Mouse (Mus musculus) large intestine, adult 2 months (tissue): ENCODE measurements around the gene Coq8a. TPM values are rescaled to one million over a fixed set of nuclear protein-coding genes. Genes with fewer than 3 reads are reported as not detected.
A peak's percentile ranks its signal among the peaks of the same experiment; 100 is the strongest.

Experiments
- DNase-seq: peaks from one replicate; pipeline ENCODE4 v3.0.0-alpha.2; 2012; ENCODE audit warnings: low read depth, low spot score
- WGBS: fragments of 180-500 bp; shearing (Covaris S2); methylation state at CpG from one replicate; pipeline ENCODE4 v1.1.7; 2018; 5-methylcytosine and 5-hydroxymethylcytosine counted together
- polyA plus RNA-seq: library from polyadenylated mRNA; depleted of rRNA; stranded (reverse); fragments of >200 nt; gene quantifications from 2 replicates; pipeline ENCODE4 v1.2.3, GENCODE M21; 2012; rRNA removed

Coq8a gene
- polyA plus RNA-seq: 19.4 and 29.9 TPM in 2 replicates

DNA sequence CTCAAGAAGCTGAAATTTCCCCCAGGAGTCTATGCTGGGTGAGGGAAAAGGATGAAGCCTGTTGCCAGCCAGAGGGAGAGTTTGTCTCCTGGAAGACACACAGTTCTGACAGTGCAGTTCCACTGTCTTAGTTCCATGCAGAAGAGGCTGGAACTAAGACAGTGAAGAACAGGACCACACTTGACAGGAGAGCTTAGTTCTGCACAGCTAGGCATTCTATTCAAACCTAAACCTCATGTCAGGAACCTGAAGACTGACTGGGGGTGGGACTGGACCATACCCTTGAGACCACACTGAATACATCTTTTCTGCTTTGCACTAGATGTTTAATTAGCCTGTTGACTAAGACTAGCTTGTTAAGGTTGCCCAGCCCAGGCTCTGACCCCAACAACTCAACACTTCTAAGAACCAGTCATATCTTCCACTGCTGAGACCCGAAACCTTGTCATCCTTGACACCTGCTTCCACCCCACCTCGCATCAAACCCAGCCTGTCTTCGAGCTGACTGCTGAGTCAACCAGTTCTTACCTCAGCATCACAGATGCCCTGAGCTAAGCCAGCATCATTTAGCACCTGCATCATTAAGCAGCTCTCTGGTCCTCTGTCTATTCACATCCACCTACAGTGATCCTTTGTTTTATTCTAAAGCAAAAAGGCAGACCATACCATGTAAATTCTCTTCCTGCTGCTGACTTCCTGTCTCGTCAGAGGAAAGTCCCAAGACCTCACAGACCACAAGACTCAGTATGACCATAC is at the start of gene Coq8a:
Gene Coq8a (minus strand): TSS at position 644 of the 756 bp plus-strand sequence.
- DNase-seq: no peak
- 73% methylated on average over 4 of the region's 4 CpGs for WGBS

DNA sequence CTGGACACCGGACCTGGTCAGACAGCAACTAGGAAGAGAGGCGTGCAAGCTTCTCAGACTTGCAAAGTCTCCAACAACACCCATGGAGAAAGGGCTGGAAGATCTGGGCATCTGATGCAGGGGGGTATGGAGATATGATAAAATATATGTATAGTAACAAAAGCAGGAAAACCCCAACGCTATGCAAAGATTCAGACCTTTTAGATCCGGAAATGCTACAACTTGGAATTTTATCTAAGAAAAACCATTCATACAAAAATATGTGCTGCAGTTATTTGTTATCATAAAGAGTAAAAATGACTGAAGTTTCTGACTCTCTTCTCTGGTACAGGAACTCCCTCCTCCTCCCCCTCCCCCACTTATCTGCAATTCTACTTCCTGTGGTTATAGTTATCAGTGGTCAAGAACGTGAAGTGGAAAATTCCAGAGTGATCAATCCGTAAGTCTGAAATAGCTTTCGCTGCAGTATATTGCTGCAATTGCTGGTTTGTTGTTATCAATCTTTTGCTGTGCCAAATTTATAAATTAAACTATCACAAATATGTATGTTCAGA is 49.3 kb upstream of the Coq8a start:
- WGBS: 88% methylated on average over 7 of the region's 7 CpGs
- DNase-seq: no peak

DNA sequence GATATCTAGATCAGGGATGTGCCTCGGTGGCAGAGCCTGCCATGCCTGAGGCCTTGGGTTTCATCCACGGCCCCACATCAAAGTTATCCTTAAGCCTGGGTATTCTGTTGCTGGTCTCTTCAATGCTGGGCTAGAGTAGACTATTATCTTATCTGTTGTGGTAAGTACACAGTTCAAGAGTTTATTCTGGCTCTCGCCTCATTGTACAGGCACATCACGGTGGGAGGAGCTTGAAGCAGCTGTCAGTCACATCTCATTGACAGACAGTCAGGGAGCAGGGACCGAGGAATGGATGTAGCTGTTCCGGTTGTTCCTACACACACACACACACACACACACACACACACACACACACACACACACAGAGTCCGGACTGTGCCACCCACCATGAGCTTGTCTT is 48.5 kb upstream of the Coq8a start:
- no peak for DNase-seq
- WGBS: 87% methylated on average over 7 of the region's 7 CpGs

DNA sequence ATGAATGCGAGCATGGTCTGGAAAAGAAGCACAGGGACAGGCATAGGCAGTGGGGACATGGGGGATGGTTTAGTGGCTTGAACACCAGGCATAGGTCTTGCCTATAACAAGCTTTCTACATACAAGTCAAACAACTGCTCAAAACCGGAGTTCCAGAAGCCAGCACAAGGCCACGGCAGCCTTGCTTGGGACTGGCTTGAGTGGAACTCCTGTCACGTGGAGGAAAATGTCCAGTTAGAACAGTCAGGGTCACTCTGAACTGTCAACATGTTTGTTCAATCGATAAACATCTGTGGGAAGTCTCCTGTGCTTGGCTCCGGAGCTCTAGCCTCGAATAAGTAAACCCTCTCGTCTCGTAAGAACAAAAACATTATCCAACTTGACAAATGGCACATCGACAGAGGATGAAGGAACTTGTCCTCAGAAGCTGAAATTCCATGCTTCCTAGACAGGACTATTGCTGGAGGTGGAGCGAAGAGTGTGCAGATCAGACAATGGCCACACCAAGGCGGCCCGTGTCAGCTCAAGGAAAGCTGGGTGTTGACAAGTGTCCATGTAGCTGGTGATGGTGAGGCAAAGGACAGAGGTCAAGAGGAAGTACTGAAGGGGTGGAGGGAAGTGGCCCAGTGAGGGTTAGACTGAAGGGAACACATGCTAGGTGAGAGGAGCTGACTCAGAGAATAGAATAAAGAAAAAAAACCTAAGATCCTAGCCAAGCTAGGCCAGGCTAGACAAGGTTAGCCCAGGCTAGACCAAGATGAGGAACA is 46.5 kb upstream of the Coq8a start:
- no peak for DNase-seq
- 78% methylated on average over 13 of the region's 13 CpGs for WGBS

DNA sequence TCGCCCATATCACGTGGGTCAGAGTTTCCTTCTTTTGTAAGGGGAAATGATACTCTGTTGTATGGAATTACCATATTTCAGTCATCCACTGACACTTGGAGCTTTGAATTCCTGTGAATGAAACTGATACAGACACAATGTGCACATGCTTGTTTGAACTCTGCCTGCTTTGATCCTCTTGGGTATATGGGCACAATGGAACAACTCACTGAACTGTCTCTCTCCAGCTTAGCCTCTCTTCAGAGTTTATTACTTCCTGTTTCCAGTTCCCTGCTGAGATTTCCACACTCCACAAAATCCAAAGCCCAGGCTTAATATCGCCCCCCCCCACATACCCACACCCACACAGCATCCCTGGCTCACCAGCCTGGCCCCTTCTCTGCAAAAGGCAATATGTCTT is 32.3 kb upstream of the Coq8a start:
- WGBS: 70% methylated on average over 3 of the region's 3 CpGs
- DNase-seq: no peak

DNA sequence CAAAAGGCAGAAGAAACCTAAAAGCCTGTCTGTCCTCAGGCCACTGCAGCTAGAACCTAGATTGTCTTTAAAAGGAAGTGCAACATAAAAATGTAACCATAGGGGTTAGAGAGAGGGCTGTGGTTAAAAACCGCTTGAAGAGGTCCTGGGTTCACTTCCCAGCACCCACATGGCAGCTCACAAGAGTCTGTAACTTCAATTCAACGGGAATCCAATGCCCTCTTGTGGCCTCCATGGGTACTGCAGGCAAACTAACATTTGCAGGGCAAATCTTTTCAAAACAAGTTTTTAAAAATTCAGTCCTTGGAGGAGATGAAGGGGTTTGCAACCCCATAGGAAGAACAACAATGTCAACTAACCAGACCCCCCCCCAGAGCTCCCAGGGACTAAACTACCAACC is 31.2 kb upstream of the Coq8a start:
- WGBS: 46% methylated on average over 2 of the region's 2 CpGs
- no peak for DNase-seq

DNA sequence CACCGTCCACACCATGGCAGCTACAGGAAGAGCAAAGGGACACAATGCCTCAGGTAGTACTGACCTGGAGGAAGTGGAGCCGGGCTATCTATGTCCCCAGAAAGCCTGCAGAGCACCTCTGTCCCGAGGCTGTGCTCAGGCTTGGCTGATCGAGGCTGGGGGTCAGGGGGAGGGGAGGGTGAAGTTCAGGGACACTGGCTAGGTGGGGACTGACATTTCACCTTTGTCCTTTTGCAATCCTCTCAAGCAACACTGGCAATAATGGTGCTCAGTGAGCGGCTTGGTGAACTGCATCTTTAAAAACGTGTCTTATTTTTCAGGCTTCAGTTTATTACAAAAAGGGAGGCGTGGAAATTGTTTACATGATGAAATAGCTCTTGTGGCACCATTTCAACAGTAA is 30.5 kb upstream of the Coq8a start:
- WGBS: 63% methylated on average over 7 of the region's 7 CpGs
- no peak for DNase-seq

DNA sequence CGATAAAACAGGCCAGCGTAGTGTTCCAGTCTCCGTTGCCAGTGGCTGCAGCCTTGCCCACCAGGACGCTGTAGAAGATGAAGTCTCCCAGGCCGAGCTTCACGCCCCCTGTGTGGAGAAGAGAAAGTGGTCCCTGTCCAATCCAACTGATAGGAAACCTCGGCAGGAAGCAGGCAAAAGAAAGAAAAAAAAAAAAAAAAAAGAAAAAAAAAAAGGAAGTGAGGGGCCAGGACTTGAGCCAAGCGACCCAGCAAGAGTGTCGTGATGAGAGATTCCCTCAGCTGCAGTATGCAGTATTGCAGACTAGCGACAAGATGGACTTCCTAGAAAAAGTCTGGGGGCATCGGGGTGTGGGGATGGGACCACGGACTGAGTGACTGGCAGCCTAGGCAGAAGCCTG is 29.5 kb upstream of the Coq8a start:
- WGBS: 90% methylated on average over 12 of the region's 12 CpGs
- DNase-seq: no peak

DNA sequence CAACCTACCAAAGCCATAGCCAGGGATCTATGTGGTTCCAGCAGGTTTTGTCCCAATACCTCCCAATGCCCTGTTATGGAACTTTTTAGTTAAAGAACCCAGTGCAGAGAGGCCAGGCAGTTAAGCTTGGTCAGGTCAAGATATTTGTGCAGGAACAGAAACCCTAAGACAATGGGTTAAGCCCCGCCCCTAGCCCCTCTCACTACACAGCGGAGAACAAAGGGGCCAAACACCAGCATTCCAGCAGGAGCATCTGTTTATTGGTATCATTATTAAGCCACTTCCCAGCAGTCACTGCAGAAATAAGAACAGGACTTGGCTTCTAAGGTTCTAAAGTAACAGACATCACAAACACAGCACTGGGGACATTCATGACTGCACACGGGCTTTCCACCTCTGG is 27.4 kb upstream of the Coq8a start:
- DNase-seq: no peak
- 93% methylated on average over 3 of the region's 3 CpGs for WGBS

DNA sequence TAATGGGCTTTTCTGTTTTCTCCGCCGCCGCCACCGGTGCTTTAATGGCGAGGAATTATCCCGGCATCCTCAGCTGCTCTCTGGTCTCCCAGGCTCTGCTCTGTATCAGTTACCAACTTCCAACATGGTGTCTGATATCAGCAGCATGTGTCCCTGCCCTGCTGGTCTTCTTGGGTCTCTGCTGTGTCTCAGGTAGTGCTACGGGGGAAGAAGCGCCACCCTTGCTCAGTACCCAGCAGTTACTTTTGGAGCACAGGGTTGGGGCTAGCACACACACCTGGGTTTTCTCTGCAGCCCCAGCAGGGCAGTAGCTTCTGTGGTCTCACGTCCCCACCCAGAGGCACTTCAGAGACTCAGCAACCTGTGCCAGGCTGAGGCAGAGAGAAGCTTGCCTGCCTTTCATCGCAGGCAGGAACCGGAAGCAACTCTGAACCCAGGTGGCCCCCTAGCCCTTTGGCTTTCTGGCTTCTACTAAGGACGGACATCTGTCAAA is 26.9 kb upstream of the Coq8a start:
- no peak for DNase-seq
- 8% methylated on average over 12 of the region's 12 CpGs for WGBS

DNA sequence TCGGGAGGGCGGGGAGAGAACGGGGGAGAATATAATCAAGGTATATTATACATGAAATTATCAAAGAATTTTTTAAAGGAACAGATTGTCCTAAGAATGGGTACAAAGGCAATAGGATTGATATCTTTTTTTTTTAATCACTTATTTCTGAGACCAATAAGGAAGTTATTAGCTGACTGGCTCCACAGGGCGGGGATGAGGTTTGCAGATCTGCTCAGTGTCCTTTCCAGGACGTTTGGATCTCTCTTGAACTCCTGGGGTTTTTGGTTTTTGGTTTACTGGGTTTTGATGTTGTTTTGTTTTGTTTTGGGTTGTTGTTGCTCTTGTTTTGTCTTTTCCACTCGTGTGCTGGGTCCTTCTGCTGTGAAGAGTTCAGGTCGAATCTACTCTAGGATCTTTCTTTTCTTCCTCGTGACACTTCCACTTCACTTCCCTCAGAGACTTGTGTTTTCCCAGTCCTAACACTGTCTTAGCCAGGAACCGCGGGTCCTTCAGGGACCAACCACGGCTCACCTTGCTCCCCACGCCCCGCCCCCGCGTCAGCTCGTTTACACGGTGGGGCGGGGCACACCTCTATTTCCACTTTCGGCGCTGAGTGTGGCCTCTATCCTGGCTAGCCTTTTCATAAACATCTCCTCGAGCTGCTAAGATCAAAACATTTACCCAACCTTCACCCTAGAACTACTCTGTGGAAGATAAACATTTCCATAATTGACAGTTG is 26.3 kb upstream of the Coq8a start:
- DNase-seq: peak; percentile 69
- 9% methylated on average over 21 of the region's 21 CpGs for WGBS

DNA sequence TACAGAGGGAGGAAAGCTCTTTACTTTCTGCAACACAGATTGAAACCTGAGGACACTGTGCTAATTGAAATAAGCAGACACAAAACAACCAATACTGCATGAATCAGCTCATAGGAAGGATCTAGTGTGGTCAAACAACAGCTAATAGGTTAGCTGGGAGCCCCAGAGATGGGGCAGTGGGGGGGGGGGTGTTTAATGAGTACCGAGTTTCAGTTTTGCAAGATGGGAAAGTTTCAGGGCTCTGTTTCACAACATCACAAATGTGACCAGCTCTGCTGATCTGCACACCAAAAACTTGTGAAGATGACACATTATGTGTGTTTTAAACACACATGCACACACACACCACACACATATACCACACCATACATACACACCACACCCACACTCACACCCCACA is 22.6 kb upstream of the Coq8a start:
- no peak for DNase-seq
- WGBS: 82% methylated on average over 1 of the region's 1 CpGs

DNA sequence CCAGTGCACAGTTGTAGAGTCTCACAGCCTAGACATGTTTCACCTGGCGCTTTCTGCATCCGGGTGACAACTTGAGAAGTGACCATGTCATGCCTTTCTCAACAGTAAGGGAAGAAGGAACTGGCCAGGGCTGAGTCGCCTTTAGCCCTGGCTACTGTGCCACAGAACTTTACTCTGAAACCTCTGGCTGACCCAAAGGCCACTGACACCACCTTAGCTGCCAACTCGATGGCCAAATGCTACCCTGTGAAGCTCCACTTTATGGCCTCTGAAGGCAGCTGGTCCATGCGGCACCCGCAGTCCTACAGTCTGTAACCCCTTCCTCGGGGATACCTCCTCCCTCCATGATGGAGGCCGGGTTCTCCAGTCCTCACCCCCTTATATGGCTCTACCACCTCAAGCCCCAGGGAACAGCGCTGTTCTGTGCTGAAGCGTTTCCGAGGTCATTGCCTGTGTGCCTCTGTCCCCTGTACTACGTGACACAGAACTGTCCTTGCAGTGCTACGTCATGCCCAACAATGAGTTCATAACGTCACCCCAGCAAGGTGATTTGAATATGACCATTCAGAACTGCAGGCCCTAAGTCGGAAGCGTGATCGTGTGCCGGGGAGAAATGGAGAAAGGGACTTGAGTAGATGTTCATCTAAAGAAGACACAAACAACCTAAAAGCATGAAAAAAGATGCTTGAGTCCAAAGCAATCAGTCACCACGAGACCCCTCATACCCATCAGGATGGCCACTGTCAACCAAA is 21.6 kb upstream of the Coq8a start:
- DNase-seq: no peak
- 93% methylated on average over 19 of the region's 19 CpGs for WGBS

DNA sequence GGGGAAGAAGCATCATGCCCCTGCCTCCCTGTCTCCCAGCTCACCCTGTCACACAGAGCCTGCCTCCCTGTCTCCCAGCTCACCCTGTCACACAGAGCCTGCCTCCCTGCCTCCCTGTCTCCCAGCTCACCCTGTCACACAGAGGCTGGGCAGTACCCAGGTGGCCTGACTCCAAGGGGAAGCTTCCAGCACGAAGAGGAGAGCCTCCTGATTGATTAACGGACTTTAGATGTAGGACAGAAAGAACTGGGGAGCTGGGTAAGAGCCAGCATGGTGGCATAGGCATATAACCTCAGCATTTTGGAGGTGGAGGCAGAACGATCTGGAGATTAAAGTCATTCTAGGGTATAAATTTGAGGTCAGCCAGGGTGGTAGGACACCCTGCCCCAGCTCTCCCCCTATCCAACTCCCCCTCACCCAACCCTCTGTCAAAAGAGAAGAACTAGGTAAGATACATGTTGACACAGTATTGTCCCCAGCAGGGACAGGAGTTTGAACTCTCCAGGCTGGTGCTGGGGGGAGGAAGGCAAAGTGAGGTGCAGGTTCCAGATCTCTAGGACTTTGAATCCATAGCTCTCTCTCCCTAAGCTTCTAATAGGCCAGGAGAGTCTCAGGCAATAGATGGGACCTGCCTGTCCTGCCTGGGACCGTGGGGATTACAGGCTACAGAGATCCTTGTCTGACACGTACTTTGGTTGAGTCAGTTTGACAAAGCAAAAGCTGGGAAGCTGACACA is 17.3 kb upstream of the Coq8a start:
- 55% methylated on average over 5 of the region's 5 CpGs for WGBS
- DNase-seq: no peak

DNA sequence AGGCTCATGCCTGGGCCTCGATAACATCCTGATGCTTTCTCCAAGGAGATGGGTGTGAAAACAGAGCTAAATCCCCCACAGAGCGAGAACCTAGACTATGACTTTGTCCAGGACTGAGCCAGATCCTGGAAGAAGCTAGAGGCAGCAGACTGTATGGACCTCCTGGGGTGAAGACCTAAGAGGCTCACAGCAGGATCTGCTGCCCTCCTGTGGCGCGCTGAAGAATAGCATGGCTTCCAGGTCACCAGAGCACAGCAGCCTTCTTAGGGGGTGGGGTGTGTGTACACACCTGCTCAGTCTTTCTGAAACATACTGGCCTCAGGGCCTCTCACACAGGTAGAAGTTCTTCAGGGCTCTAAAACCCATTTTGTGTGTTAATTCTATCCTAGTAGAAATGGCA is 15.6 kb upstream of the Coq8a start:
- DNase-seq: no peak
- 17% methylated on average over 4 of the region's 4 CpGs for WGBS

DNA sequence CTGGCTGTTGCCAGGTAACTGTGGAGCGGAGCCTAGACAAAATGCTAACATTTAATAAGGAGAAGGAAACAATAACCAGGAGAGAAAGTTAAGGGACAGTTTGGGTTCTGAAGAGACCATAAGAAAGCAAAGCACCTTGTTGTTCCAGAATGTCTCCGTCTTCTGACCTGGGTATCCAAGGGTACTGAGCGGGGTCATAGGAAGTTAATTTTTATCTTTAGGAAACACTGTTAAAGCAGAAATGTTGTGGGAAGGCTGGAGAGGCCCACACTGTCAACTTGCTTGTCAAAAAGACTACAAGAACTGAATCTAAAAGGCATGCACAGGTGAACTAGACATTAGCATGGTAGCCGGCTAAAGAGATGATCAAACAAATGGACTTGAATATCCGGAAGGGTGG is 13.5 kb upstream of the Coq8a start:
- DNase-seq: no peak
- WGBS: 87% methylated on average over 5 of the region's 5 CpGs

DNA sequence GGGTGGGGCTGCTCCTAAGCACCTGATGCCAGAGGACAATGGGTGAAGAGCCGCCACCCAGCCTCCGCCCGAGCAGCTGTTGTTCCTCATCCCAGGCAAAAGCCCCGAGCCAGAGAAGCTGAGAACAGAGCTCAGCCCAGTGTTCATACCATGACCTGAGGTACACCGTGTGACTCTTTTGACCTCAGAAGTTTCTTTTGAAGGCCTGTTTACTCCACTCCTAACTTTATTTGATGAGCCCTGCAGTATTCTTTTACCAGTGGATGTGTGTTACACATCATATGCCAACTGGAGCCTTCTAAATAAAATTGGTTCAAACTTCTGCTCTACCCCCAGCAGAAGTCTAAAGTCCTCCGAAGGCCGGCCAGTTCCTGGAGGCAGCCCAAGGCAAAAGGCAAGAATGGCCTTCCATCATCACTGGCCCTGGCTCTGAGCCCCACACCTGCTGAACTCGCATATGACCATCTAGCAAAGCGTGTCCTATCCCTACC is 11.4 kb upstream of the Coq8a start:
- no peak for DNase-seq
- 34% methylated on average over 9 of the region's 9 CpGs for WGBS

DNA sequence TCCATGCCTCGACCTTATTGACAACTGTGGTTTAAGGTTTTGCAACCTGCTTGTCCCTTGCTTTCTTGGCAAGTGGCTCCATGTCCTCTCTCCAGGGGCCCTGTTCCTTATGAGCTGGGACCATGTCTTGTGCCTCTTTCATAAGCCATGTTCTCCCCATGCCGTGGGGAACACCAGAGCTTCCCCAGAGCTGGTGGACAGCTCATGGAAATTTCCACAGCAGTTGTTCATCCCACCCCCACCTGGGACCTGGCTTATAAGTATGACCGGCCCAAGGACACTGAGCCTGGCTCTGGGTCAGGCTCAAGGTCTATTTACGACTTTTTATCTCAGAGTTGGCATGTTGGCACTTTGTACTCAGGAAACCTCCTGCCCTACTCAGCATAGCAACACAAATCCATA is 10.6 kb upstream of the Coq8a start:
- WGBS: 33% methylated on average over 4 of the region's 4 CpGs
- no peak for DNase-seq

DNA sequence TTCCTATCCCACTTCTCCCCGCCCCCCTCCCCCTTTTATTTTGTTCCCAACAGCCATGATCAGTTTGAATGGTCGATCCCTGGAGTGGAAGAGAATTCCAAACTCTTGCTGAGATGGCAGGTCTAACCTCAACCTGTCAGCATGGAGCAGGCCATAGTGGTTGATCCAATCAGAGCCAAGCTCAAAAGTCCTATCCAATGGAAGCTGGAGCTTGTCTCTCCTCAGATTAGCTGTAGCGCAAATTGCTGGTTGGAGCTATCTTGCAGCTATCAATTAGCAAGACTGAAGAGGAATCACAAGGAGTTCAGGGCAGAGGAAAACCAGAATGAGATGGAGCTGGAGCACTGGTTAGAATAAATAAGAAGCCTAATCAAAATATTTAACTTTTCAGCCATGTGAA is 9.0 kb upstream of the Coq8a start:
- WGBS: 87% methylated on average over 3 of the region's 3 CpGs
- no peak for DNase-seq
